Mouse (Mus musculus) layer of hippocampus, postnatal 10 days (tissue): ENCODE measurements at regions not wholly inside any gene's neighbourhood (a gene's known extent, or its start where the extent isn't known, plus 50 kb on each side); places are given as distances from the start of the nearest gene placed in this dataset.

ENCODE experiments used
- DNase-seq, 2 experiments: peaks; one replicate each; pipeline ENCODE4 v3.0.0; 2021; ENCODE audit warnings: low spot score in 2 of 2

DNA sequence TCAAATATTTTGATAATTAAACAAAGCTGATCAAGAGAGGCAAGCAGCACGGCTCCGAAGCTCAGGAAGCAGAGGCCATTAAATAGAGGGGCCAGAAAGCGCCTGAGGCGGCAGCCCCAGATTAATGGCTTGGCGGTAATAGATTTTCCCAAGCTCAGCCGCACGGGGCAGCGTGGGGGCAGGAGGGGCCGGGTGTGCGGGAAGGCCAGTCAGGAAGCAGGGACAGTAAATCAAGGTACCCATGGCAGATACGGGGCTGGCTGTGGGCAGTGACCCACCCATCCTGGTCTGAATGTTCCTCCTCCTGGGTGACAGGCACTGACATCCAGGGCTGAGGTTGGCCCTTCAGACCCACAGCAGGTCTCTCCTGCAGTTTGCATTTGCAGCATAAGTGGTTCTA, 55.9 kb upstream of the Ttc34 start:
- DNase-seq, result no peak

DNA sequence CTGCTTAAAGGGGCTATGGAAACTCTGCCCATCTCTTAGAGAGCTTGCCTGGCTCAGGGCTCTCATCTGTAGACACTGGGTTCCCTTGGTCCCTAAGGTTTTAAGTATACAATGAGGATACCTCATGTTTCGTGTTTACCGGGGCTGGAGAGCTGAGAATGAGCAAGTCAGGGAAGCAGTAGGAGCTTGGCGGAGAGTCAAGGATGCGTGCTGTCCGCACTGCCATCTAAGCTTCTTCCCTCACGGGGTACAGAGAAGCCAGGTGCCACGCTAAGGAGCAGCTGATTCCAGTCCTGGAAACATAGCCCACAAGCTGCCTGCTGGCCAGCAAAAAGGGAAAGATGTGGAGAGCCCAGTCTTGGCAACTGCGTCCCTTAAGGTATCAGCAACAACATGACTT, 55.0 kb upstream of the Ttc34 start:
- no peak for DNase-seq

DNA sequence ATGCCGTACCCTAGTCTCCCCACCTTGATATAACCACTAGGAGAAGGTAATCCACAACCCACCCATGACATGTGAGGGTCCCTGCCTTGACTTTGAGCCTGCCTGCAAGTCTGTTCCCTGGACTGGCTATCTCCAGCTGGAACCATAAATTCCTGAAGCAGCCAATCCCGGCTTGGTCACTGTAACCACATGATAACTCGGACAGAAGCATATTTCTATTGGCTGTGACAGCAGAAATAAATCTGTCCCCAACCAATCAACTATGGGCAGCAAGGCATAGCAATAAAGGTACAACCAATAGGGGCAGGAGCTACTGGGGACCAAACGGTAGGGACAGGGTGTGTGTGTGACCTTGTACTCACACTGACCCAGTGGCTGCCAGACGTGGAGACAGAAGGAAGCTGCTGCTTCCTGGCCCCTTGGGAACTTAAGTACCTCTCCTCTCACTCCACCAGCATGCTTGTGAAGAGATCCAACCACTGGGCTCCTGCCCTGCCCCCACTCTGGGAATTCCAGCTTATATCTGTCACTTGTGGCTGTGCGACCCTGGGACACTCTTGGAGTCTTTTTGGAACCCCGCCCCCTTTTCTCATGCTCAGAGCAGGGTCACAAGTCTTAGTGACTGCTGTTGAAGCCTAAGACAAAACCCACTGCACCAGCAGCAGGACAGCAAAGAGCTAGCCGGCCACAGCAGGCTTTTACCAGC, 51.8 kb upstream of the Ttc34 start:
- DNase-seq, result no peak

DNA sequence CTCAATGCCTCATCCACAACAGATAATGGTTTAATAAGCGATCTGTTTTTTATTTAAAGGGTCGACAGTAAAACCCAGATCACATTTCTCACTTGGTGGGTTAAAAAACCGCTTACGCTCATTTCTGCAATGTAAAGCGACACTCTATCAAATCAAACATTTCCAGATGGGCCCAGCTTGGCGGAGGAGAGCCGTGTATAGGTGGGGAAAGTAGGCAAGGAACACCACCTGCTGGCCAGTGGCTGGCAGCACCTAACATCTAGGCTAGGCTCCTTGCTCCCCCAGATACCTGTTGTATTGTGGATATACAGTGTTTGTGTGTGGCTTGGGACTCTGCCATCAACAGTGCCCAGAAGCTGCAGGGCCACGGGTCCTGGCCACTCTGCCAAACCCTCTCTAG, 50.1 kb upstream of the Ttc34 start:
- no peak for DNase-seq
